Mouse (Mus musculus) liver, adult 2 months (tissue): ENCODE results near the gene Ntf3.

Experiments
- CTCF ChIP-seq: fragments of 200-500 bp; IDR thresholded peaks from 2 replicates; pipeline ENCODE4 v1.5.1; 2011; ENCODE audit warnings: low read depth, low read length, control low read depth
- POLR2A ChIP-seq: fragments of 200-500 bp; IDR thresholded peaks from 2 replicates; pipeline ENCODE4 v1.6.1; 2011; ENCODE audit warnings: low read length, control low read depth; ENCODE audit not compliant: insufficient read depth; ENCODE audit errors: extremely low read depth

DNA sequence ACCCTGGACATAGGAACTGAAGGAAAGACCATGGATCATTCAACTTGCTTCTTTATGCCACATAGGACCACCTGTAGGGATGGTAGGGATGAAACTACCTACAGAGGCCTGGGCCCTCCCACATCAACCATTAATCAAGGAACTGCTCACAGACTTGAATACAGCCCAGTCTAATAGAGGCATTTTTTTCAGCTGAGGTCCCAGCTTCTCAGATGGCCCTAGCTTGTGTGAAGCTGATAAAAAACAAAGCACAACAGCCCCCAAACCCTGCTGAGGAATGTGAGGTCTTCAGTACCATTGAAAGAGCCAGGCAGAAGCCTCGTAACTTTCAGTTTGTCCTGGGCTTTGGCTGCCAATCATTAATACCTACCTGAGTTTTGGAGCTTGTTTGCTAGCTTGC, 19.4 kb upstream of the Ntf3 start:
- no peak for TF ChIP-seq POLR2A
- TF ChIP-seq CTCF: no peak
